Mouse (Mus musculus): Measurements from ENCODE around the gene Klhdc7b.

Gene Klhdc7b

GRCm38 (mm10) chr15:89384617-89385016, at the start of gene Klhdc7b:
Gene Klhdc7b (plus strand): TSS chr15:89384917.
- DNase-seq (ENCODE audit: low spot score): no peak

- DNase-seq (ENCODE audit: low spot score): no peak
Observed at GRCm38 (mm10) chr15:89336422-89336821, 48.3 kb upstream of the Klhdc7b start.

GRCm38 (mm10) chr15:89339696-89340095, 45.0 kb upstream of the Klhdc7b start:
- DNase-seq (ENCODE audit: low spot score): no peak

GRCm38 (mm10) chr15:89340136-89340535, 44.6 kb upstream of the Klhdc7b start:
- no peak for DNase-seq (ENCODE audit: low spot score)

- no peak for DNase-seq (ENCODE audit: low spot score)
Observed at GRCm38 (mm10) chr15:89341678-89342077, 43.0 kb upstream of the Klhdc7b start.

GRCm38 (mm10) chr15:89343325-89343724, 41.4 kb upstream of the Klhdc7b start:
- DNase-seq (ENCODE audit: low spot score): no peak

- no peak for DNase-seq (ENCODE audit: low spot score)
Observed at GRCm38 (mm10) chr15:89350447-89350846, 34.3 kb upstream of the Klhdc7b start.

GRCm38 (mm10) chr15:89351302-89351701, 33.4 kb upstream of the Klhdc7b start:
- DNase-seq (ENCODE audit: low spot score): no peak

GRCm38 (mm10) chr15:89352054-89352453, 32.7 kb upstream of the Klhdc7b start:
- DNase-seq (ENCODE audit: low spot score): no peak

- DNase-seq (ENCODE audit: low spot score): no peak
Observed at GRCm38 (mm10) chr15:89352795-89353194, 31.9 kb upstream of the Klhdc7b start.

GRCm38 (mm10) chr15:89353837-89354236, 30.9 kb upstream of the Klhdc7b start:
- DNase-seq (ENCODE audit: low spot score): no peak

GRCm38 (mm10) chr15:89354455-89354854, 30.3 kb upstream of the Klhdc7b start:
- no peak for DNase-seq (ENCODE audit: low spot score)

GRCm38 (mm10) chr15:89355241-89356187, 29.2 kb upstream of the Klhdc7b start, which contains the start of the genes Lmf2 and Ncaph2:
Gene Lmf2 (minus strand): TSS chr15:89355659.
Gene Ncaph2 (plus strand): TSS chr15:89355719.
- peak; percentile 94 for DNase-seq (ENCODE audit: low spot score)

- peak; percentile 65 for DNase-seq (ENCODE audit: low spot score)
Observed at GRCm38 (mm10) chr15:89356372-89356771, 28.3 kb upstream of the Klhdc7b start.

- DNase-seq (ENCODE audit: low spot score): no peak
Observed at GRCm38 (mm10) chr15:89358784-89359183, 25.9 kb upstream of the Klhdc7b start.

GRCm38 (mm10) chr15:89363051-89363450, 21.7 kb upstream of the Klhdc7b start:
- no peak for DNase-seq (ENCODE audit: low spot score)

- DNase-seq (ENCODE audit: low spot score): no peak
Observed at GRCm38 (mm10) chr15:89365141-89365551, 19.6 kb upstream of the Klhdc7b start.

GRCm38 (mm10) chr15:89372068-89372467, 12.6 kb upstream of the Klhdc7b start:
- no peak for DNase-seq (ENCODE audit: low spot score)

- DNase-seq (ENCODE audit: low spot score): no peak
Observed at GRCm38 (mm10) chr15:89372536-89372935, 12.2 kb upstream of the Klhdc7b start.

GRCm38 (mm10) chr15:89373027-89373761, 11.5 kb upstream of the Klhdc7b start:
- peak; percentile 80 for DNase-seq (ENCODE audit: low spot score)

GRCm38 (mm10) chr15:89373762-89374248, 10.9 kb upstream of the Klhdc7b start, which contains the start of gene Sco2:
Gene Sco2 (minus strand): TSS chr15:89373846.
- peak; percentile 83 for DNase-seq (ENCODE audit: low spot score)

- DNase-seq (ENCODE audit: low spot score): no peak
Observed at GRCm38 (mm10) chr15:89374340-89374739, 10.4 kb upstream of the Klhdc7b start.

Measured in spleen, adult 12 weeks (tissue).